Mouse (Mus musculus): ENCODE measurements around the gene Slc9a1. TPM values are rescaled to one million over a fixed set of nuclear protein-coding genes. Genes with fewer than 3 reads are reported as not detected.

The Slc9a1 gene
- total RNA-seq (2022): 10 to 100 TPM; 16.0 to 21.9 (median 16.5) TPM

DNA sequence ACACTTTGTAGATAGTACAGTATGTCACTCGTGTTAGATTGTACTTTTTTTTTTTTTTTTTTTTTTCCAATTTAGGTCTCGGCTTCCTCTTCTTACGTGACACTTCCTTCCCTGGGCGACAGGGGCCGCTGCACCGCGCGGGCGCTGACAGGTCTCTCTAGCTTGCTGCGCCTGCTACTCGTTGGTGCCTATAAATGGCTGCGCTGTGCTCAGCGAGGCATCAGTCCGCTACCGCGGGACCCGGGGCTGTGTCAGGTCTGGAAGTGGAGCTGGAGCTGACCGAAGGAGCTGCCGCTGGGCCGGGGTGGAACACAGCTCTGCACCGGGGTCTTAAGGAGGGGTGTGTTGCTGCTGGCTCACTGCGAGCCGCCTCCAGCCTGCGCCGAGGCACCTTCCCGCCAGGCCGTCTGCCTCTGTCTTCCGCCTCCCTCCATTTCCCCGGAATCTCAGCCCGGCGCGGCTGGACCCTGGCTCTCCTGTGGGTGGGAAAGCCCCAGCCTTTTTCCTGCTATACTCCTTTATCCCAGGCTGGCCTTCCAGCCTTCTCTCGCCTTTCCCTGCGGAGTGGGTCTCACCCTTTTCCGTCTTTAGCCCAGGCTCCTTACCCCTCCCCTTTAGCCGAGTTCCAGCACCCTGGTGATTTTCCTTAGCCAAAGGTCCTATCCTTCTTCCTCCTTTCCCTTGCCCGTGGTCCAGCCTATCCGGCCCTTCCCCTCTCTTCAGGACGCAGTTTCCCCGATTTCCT, at the start of gene Slc9a1:
Slc9a1 (plus strand) TSS at position 154 of the 745 bp plus-strand sequence.
- peak; percentile 95 for DNase-seq (ENCODE audit: low spot score)

DNA sequence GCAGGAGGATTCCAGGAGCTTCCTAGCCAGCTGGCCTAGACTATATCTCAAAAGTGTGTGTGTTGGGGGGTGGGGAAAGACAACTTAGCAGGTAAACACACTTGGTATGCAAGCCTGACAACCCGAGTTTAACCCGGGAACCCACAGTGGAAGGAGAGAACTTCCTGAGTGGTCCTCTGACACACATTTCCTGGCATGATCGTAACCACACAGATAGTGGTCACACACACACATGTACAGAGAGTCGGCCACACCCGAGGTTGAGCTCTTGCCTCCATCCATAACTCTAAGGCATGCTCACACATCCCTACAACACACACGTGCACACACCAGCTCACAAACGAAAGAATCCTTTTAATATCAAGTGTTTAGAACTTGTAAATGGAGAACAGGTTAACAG, 41.4 kb upstream of the Slc9a1 start:
- no peak for DNase-seq (ENCODE audit: low spot score)

DNA sequence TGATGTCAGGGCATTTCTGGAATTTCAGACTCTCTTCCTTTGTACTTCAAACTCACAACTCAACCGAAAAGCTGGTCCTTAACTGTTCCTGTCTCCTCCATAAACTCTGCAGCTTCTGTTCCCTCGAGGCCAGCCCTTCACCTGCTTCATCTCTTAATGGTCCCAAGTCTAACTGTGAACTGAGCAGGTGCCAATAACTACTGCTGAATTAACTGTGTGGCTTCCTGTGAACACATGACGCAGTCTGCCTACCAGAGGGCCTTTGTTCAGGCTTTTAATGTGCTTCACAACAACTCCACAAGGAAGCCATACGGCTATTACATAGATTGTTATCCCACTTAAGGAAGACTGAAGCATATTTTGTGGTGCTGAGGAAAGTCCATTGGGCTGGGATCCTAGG, 39.2 kb upstream of the Slc9a1 start:
- DNase-seq (ENCODE audit: low spot score): no peak

DNA sequence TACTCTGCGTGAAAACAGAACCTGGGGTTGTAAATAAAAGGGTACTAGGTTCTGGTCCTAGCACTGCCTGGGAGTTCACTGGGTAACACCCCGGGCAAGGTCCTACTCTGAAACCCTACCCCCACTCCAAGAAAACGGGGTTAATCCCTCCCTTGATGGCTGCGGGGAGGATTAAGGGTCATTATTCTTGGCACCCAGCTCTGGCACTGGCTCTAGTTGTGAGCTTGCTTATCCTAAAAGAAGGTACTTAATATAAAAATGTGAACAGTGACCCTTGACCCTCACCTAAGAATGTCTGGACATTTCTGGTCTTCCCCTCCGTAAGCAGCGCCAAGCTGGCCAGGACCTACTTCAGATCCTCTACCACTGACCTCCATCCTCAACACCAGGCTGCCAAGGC, 36.2 kb upstream of the Slc9a1 start:
- no peak for DNase-seq (ENCODE audit: low spot score)

DNA sequence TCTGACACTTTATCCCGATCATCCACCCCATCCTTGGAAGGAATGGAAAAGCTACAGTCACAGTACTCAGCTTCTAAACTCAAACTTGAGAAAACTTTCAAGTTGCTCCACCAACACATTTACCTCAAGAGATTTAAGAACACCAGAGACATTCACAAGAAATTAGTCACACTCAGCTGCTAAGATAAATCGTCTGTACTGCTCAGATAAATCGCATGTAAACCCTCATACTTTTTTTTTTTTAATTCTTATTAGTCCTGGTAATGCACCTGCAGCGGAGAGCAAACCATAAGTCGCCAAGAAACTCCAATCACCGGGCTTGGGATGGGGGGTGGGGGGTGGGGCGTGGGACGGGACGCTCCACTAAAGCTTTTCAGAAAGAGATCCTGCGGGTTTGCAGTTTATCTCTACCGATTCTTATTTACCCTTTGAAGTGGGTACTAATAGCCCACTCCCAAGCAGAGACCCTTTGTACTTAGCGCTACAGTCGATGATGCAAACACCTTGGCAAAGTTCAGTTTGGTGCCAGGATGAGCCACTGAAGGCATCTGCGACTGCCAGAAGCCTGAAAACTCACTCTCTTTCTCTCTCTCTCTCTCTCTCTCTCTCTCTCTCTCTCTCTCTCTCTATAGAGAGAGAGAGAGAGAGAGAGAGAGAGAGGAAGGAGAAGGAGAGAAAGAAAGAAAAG, 31.5 kb upstream of the Slc9a1 start:
- no peak for DNase-seq (ENCODE audit: low spot score)

DNA sequence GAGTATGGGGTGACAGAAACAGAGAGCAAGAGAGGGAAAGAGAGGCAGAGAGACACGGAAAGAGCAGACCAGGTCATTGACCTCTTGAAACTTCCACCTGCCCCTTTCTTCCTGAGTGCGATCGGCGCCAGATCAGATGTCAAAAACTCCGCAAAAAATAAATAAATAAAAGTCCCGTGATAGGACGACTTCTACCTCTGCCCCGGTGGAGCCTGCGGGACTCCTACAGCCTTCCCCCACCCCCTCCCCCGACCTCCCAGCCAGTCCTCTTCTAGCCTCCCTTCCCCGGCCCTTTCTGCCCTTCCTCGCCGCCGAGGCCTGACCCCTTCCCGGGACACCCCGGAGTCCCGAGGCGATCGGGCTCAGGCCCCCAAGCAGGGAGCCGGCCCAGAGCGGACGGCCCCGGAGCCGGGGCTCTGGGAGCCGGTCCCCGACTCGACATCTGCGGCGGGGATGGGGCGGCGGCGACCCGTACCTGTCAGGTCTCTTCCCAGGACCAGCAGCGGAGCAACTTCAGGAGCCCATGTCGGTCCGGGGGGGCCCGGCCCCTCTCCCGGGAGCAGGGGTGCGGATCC, 30.9 kb upstream of the Slc9a1 start:
- no peak for DNase-seq (ENCODE audit: low spot score)

DNA sequence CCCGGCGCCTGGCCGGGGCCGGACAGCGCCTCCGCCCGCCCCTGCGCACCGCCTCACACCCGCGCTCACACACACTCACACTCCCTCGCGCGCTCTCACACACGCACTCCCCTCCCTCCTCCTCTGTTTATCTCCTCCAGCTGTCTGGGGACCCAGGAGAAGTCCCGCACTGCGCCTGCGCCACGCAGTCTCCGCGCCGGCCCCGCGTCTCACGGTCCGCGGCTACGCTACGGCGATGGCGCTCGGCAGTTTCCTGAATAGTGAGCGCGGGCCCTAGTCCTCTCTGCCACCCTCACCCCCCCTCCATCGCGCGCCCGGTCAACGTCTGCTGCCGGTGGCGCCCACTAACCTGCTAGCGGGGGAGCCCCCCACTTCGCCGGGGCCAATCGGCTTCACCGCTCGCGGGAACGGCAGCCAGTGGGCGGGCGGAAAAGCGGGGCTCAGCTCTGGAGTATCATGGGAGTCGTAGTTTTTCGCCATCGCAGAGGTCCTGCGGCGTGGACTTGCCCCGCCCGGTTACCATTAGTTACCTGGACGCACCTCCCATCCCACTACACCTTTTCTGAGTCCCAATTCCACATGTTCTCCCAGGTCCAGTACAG, 30.3 kb upstream of the Slc9a1 start:
- DNase-seq (ENCODE audit: low spot score): peak; percentile 95

DNA sequence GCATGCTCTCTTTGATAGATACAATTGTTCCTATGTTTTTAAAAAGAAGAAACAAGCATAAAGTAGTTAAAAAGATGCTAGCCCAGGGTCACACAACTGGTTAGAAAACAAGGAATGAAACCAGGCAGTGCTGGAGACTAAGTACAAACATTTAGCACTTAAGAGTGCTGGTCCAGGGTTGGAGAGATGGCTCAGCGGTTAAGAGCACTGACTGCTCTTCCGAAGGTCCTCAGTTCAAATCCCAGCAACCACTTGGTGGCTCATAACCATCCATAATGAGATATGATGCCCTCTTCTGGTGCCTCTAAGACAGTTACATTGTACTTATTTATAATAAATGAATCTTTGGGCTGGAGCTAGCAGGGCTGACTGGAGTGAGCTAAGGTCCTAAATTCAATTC, 29.3 kb upstream of the Slc9a1 start:
- no peak for DNase-seq (ENCODE audit: low spot score)

DNA sequence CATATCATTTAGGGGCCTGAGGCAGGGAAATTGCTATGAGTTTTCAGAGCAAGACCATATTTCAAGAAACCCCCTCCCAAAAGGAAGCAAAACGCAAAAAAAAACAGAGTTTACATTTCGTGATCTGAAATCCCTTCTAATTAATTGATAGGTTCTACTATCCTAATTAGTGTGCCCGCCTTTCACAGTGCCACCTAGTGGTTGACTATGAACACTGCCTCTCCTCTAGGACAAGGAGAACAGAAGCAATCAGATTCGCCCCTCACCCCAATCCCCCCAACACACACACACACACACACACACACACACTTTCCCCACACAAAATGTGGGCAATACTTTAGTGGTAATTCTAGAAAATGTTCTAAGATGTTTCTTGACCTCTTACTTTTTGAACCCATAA, 25.4 kb upstream of the Slc9a1 start:
- DNase-seq (ENCODE audit: low spot score): peak; percentile 38

DNA sequence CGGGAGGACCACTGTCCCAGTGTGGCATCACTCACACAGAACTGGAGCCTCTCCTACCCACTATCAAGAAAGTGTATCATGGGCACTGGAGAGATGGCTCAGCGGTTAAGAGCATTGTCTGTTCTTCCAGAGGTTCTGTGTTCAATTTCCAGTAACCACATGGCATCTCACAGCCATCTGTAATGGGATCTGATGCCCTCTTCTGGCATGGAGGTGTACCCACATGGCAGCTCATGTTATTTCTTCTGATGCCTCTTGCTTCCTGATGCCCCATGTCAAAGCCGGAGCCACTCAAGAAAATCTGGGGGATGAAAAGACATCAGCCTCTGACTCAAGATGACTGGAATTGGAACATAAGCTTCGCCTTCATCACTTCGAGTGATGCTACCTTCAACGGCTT, 23.8 kb upstream of the Slc9a1 start:
- no peak for DNase-seq (ENCODE audit: low spot score)

DNA sequence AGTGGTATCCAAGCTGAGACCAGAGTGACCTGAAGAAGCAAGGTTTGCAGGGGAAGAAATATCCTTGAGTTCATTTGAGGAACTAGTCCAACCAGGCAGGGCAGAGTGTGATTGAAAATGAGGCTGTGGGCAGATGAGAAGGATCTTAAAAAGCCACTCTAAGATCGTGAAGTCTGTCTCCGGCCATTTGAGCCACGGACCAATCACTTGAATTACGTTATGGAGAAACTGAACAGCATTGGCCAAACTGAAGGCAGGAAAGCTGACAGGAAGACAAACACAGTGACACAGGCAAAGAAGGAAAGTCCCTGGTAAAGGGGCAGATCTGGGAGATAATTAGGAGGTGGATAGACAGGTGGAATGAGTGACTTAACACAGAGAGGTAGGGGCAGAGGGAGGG, 22.9 kb upstream of the Slc9a1 start:
- no peak for DNase-seq (ENCODE audit: low spot score)

DNA sequence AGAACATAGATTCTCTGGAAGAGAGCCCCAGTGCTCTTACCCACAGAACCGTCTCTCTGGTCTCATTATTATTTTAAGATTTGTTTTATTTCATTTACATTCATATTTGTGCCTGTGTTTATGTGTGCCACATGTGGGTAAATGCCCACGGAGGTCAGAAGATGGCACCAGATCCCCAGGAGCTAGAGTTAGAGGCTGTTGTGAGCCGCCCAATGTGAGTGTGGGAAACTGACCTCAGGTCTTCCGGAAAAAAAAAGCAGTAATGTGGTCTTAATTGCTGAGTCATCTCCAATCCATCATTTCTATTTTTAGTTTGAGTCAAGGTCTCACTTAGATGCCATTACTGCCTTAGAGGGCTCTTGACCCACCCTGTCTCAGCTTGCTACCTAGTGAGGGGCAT, 21.9 kb upstream of the Slc9a1 start:
- no peak for DNase-seq (ENCODE audit: low spot score)

DNA sequence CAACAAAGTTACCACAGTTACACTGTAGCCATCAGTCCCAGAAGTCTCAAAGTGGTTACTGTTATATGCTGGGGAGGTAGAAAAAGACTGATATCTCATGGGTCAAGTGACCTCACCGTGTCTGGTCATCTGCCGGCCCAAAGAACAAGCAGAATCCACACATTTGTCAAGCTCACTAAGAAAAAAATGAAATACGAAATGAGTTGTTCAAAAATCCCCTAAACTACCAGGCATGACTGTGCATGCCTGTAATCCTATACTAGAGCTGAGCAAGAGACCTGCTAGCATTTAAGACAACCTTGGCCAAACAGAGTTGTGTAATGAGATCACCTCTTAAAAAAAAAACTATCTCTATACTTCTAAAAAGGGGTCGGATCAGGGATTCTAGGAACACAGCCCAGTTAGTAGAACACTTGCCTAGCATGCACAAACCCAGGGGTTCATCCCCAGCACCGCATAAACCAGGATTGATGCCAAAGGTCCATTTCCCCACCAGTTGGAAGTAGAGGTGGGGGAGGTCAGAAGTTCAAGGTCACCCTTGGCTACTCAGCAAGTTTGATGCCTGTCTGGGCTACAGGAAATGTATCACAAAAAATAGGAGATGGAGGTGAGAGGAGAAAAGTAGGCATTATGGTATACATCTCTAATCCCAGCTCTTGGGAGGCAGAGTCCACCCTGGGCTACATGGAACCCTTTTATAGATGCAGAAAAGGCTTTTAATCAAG, 21.3 kb upstream of the Slc9a1 start:
- DNase-seq (ENCODE audit: low spot score): no peak

DNA sequence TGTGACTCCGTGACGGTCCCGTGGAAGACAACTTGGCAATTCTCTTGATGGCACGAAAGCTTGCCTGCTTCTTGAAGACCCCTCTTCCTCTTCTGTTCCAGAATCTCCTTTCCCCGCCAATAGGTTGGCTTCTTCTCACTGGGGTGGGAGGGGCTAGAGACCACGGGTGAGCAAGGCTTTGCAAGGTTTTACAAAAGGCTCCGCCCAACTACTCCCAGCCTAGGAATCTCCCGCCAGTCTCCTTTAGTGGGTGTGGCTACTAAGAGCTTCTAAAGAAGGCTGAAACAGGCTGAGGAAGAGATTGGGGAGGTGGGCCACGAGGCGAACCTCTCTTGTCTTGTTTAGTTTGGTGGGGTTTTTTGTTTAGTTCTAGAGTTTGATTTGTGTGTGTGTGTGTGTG, 16.7 kb upstream of the Slc9a1 start:
- no peak for DNase-seq (ENCODE audit: low spot score)

DNA sequence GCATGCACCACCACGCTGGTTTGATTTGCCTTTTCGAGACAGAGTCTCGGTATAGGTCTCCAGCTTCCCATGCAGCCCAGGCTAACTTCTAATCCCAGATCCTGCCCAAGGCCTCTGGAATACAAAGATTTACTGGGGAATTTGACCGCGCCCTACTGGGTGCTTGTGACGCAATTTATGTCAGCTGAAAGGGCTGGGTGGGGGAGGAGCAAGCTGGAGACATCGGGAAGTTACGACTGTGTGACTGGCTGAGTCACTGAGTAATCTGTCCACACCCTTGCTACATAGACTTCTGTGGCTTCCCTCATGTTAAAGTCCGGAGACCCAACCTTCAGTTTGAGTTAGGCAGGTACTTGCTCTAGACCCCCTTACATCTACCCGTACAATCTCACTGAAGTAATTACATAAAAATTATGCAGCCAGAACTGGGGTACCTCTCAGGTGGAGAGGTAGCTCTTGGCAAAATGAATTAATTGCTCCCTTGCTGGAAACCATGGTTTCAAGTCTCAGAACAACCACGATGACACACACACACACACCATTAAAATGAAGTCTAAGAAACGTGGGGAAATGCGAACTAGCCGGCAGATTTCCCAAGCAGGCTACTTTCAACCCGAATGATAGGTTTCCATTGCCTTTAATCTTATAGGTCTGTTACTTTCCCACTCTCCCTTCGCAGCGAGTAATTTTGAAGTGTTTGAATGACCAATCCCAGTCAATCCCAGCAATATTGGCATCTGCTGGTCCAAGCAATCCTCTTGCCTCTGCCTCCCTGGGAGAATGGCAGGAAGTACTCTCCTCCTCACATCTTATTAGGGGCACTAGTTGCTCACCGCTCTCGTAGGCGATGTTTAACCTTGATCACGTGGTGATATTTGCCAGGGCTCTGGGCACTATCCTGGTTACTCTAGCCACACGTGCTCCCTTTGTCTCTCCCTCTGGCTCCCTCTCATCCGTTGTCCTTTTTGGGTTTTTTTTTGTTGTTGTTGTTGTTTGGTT, 15.8 kb upstream of the Slc9a1 start, which contains the start of gene Wdtc1:
Wdtc1 (minus strand) TSS at position 115 of the 999 bp plus-strand sequence.
- DNase-seq (ENCODE audit: low spot score): no peak

DNA sequence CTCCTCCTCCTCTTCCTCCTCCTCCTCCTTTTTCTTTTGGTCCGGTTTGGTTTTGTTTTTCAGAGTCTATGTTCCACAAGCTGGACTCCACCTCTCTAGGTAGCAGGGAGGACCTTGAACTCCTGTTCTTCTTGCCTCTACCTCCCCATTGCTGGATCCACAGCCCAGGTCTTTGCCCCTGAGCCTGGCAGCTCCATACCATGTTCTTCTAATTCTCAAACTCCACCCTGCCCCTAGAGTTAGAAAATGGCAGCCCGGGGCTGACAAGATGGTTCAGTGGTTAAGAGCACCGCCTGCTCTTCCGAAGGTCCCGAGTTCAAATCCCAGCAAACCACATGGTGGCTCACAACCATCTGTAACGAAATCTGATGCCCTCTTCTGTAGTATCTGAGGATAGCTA, 14.9 kb upstream of the Slc9a1 start:
- DNase-seq (ENCODE audit: low spot score): no peak

DNA sequence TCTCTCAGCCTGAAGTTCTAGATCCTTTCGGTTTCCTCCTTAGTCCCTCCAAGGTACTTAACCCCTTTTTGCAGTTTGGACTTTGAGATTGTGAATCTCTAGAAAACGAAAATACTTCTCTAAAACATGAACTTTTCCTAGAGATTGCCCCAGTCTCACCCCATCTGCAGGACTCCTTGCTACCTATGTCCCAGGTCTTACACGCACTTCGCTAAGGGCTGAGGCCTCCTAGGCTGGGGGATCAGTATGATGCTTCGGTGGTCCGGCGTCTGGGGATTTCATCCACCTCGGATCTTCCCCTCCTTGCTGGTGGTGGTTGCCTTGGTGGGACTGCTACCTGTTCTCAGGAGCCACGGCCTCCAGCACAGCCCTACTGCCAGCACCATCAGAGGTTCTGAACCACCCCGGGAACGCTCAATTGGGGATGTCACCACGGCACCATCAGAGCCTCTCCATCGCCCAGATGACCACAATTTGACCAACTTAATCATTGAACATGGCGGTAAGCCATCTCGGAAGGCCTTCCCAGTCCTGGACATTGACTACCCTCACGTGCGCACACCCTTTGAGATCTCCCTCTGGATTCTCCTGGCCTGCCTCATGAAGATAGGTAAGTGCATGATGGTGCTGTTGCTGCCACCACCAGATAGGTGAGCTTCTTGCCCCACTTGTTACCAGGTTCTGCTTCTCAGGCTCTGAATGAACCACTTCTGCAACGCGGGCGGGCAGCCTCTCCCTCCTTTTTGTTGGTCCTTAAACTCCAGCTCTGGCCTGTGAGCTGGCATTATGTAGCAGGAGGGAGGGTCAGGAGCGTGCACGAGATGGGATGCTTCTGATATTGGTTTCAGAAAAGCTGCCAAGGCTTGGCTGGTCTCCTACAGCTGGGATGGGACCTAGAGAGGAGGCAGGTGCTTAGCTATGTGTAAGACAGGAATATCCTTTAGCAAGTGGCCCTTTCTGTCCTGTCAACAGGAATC, 1.1 kb downstream of the Slc9a1 start:
- DNase-seq (ENCODE audit: low spot score): no peak

DNA sequence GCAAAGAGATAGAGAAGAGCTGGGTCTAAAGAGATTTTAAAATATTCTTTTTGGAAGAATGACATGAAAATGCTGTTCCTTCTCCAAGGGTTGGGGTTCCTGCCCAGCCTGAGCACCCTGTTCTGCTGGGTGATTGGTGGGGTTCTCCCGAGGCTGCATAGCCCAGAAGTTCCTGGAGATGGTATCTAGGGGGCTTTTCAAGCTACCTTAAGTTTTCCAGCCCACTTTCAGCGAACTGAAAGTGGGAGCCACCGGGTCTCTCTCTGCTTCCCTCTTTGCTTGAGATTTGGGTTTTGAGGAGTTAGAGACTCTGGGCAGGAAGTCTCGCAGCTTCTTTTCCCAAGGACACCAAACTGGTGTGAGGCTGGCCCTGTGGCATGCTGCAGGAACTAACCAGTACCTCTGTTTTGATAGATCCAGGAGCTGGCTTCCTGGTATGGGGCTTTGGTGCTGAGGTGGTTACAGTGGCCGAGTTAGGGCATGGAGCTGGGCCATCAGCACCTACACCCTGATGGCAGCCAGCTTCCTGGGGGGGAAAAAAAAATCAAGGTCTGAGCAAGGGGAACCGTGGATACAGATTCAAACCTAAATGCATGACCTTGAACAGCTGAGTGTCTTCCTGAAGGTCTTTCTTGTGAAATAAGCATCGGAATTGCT, 2.2 kb downstream of the Slc9a1 start:
- no peak for DNase-seq (ENCODE audit: low spot score)

DNA sequence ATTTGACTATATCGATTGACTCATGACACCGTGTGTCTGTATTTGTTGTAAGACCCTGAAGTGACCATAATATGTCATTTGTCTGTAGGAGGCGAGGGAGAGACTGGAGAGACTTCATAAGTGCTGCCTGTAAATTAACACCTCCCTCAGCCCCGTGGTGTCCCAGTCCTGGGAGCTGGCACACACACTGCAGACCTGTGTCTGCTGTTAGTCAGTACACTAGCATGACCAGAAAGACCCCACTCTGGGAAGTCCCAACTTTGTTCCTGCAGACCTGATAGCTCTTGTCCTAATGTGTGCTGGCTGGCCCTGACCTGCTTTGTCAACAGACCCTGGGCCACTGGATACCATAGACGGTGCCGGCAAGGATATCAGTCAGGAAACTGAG, 2.8 kb downstream of the Slc9a1 start:
- no peak for DNase-seq (ENCODE audit: low spot score)

All from heart, adult 8-10 months (tissue).